Mouse (Mus musculus) E14TG2a.4 (cell line): ENCODE data around the gene Klhl42.

Experiments used
- CTCF ChIP-seq: conservative IDR thresholded peaks from 2 replicates; pipeline ENCODE4 v1.5.1; 2014; ENCODE audit warnings: low read length
- NANOG ChIP-seq: IDR thresholded peaks from 2 replicates; pipeline ENCODE4 v1.6.1; 2014; ENCODE audit warnings: borderline replicate concordance, low read length, mixed read lengths
- POU5F1 ChIP-seq: IDR thresholded peaks from 2 replicates; pipeline ENCODE4 v1.6.1; 2014; ENCODE audit warnings: low read length, borderline replicate concordance

DNA sequence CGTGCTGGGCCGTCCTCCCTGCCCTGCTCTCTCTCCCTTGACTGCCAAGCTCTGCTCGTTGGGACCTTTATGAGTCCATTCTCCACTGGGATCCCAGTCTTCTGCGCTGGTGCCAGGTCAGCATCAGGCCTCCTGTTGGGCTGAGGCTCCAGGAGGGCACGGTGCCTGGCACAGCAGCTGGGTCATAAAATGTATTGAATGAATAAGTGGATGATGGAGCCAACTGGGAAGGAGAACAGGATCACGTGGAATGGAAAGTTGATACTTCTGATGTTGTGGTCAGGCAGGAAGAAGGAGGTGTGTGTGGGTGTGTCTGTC, 26.3 kb upstream of the Klhl42 start:
- TF ChIP-seq CTCF (no peak), POU5F1 (no peak), NANOG (no peak)
